In the genomic region with DNA sequence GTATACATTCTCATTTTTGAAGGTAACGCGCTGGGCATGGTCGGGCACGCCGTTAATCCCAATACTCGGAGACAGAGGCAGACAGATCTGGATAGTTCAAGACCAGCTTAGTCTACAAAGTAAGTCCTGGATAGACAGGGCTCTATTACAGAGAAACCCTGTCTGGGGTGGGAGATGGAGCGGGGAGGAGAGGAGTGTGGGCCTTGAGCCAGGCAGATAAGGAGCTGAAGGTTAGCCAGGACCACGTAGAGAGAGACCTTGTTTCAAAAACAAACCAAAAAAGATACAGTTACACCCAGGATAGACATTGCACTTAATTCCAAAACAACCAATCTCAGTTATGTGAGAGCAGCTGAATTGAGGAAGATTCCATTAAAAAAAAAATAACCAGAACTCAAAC, we compare ENCODE assay signal across 22 mouse cellular contexts. TPM values are rescaled to one million over a fixed set of nuclear protein-coding genes. Genes with fewer than 3 reads are reported as not detected.
A peak's percentile ranks its signal among the peaks of the same experiment; 100 is the strongest.
DNase-seq lines count a peak whose midpoint lies in the region; ATAC-seq lines count a peak whose summit lies in the region.
"Had no signal": no experiment of that assay in that cellular context is flagged by ENCODE, and none has a peak within 500 bp of the region (broad histone marks: within the 10 kb centered on the region; RNA-seq: fewer than 3 reads in every experiment).

No protein-coding gene starts in this region.

- no peaks in the 10 kb centered on the region for H3K9me3 ChIP-seq in heart, embryonic 15.5 days (replicated peaks)
- H3K9me3 ChIP-seq in intestine, embryonic 16.5 days (ENCODE audit: control insufficient read depth, low read length), result no peaks in the 10 kb centered on the region
- H3K9me3 ChIP-seq: embryonic facial prominence, embryonic 12.5 days; forebrain, embryonic 15.5 days; hindbrain, embryonic 13.5 days had no signal

- no peak overlapping the region for H3K4me3 ChIP-seq in heart, embryonic 15.5 days
- no peak overlapping the region for H3K4me3 ChIP-seq in intestine, embryonic 16.5 days (ENCODE audit: low read length)
- H3K4me3 ChIP-seq: embryonic facial prominence, embryonic 12.5 days; forebrain, embryonic 15.5 days; heart, adult 2 months; hindbrain, embryonic 13.5 days had no signal

- peak overlapping the region; percentile 59 for H3K27ac ChIP-seq in heart, embryonic 15.5 days
- no peak overlapping the region for H3K27ac ChIP-seq in intestine, embryonic 16.5 days (ENCODE audit: low read length)
- H3K27ac ChIP-seq: embryonic facial prominence, embryonic 12.5 days; forebrain, embryonic 15.5 days; heart, adult 2 months; hindbrain, embryonic 13.5 days; hindbrain, postnatal 0 days had no signal

- no peak for ATAC-seq in heart, embryonic 15.5 days (replicated peaks; ENCODE audit: insufficient number of reproducible peaks, insufficient read depth, low FRiP score, low read depth)
- ATAC-seq in intestine, embryonic 16.5 days, result no peak
- ATAC-seq: activated CD4-positive, CD25-positive, alpha-beta regulatory T cell, adult 4 months; forebrain, embryonic 15.5 days; hindbrain, postnatal 0 days; Patski had no signal

- H3K4me2 ChIP-seq in heart, embryonic 15.5 days, result no peak overlapping the region
- no peak overlapping the region for H3K4me2 ChIP-seq in intestine, embryonic 16.5 days (ENCODE audit: low read depth, low read length)
- H3K4me2 ChIP-seq: embryonic facial prominence, embryonic 12.5 days; forebrain, embryonic 15.5 days; heart, embryonic 11.5 days; hindbrain, embryonic 13.5 days had no signal

- no peaks in the 10 kb centered on the region for H3K27me3 ChIP-seq in heart, embryonic 15.5 days
- no peaks in the 10 kb centered on the region for H3K27me3 ChIP-seq in intestine, embryonic 16.5 days (replicated peaks; ENCODE audit: control insufficient read depth, insufficient read depth, low read length)
- H3K27me3 ChIP-seq: CH12.LX; embryonic facial prominence, embryonic 12.5 days; forebrain, embryonic 15.5 days; hindbrain, embryonic 13.5 days; Patski had no signal

- peaks cover 41% of the 10 kb centered on the region for H3K36me3 ChIP-seq in heart, embryonic 15.5 days
- H3K36me3 ChIP-seq in intestine, embryonic 16.5 days (ENCODE audit: control insufficient read depth, insufficient read depth, low read length), result no peaks in the 10 kb centered on the region

- no peak overlapping the region for H3K9ac ChIP-seq in heart, embryonic 15.5 days
- no peak overlapping the region for H3K9ac ChIP-seq in intestine, embryonic 16.5 days (ENCODE audit: low read depth, low read length)
- H3K9ac ChIP-seq: embryonic facial prominence, embryonic 12.5 days; forebrain, embryonic 15.5 days; hindbrain, embryonic 13.5 days had no signal

- peaks cover 18% of the 10 kb centered on the region for H3K4me1 ChIP-seq in heart, embryonic 15.5 days (replicated peaks)
- no peaks in the 10 kb centered on the region for H3K4me1 ChIP-seq in intestine, embryonic 16.5 days (ENCODE audit: control insufficient read depth, insufficient read depth, low read length)
- H3K4me1 ChIP-seq: forebrain, embryonic 15.5 days; hindbrain, embryonic 13.5 days had no signal

- intact Hi-C loops in heart, postnatal 25 days (cut with DNase I), result no loop called here

- WGBS in heart, embryonic 15.5 days, result 73% methylated on average over 8 of the region's 8 CpGs
- WGBS in intestine, embryonic 16.5 days, result 93% methylated on average over 8 of the region's 8 CpGs

- peak; percentile 37 for DNase-seq in adrenal gland, postnatal 10 days
- DNase-seq in adrenal gland, postnatal 4 days (ENCODE audit: low spot score in 2 of 2), result no peak
- no peak for DNase-seq in heart, postnatal 25 days (ENCODE audit: low spot score)
- DNase-seq in ovary, postnatal 36 days (ENCODE audit: low spot score), result peak; percentile 34
- no peak for DNase-seq in ovary, postnatal 14 days (ENCODE audit: low spot score)
- DNase-seq in c-Kit-positive CD71-positive TER-119-positive erythroid progenitor cells, embryonic 14.5 days (ENCODE audit: low spot score), result no peak
- DNase-seq: cerebellum, adult 11-12 months; cerebellum, adult 9-10 months; cerebellum, postnatal 25 days; gastrocnemius, postnatal 36 days; heart, adult 2 months; kidney, adult 18-20 months had no signal

RNA-seq across cellular contexts. Expression of a gene that starts 51.4 kb away (rescaled TPM):
- total RNA-seq in adrenal gland, postnatal 10 days (2021), result 10 to 100 TPM; 25.9 to 26.7 TPM
- total RNA-seq in adrenal gland, postnatal 4 days (2021), result 10 to 100 TPM; 35.9 to 40.7 TPM
- polyA plus RNA-seq in heart, embryonic 15.5 days (2015; fragmentation: Nextera tagmentation; extraction: Ambion mirVana), result 7.0 and 9.5 TPM in 2 replicates
- 10 to 100 TPM; 11.1 to 13.6 TPM for total RNA-seq in heart, postnatal 25 days (2021)
- 6.9 and 7.5 TPM in 2 replicates for polyA plus RNA-seq in intestine, embryonic 16.5 days (2015; fragmentation: Nextera tagmentation; extraction: Ambion mirVana)

Comparison
In these comparisons a context has a peak if more than half of its experiments do, and no peak if none do; other contexts are left out.
1. DNase-seq: peak in adrenal gland, postnatal 10 days (single experiment) and ovary, postnatal 36 days (single experiment); none in adrenal gland, postnatal 4 days (0 of 2), heart, postnatal 25 days (single experiment), ovary, postnatal 14 days (single experiment) and c-Kit-positive CD71-positive TER-119-positive erythroid progenitor cells, embryonic 14.5 days (single experiment).